Mouse (Mus musculus) limb, embryonic 10.5 days (tissue): Measurements from ENCODE around the gene Golt1b. TPM values are rescaled to one million over a fixed set of nuclear protein-coding genes. Genes with fewer than 3 reads are reported as not detected.
"Not testable (repeated sequence)": the region's sequence is repeated elsewhere in the genome, so short reads cannot be mapped to it uniquely, and the experiment has no call there.

ENCODE experiments used
- DNase-seq: peaks from one replicate; pipeline ENCODE4 v3.0.0-alpha.2; 2017; ENCODE audit warnings: low spot score
- H3K27ac ChIP-seq: fragments of 300-500 bp; sonication (generic); 2 replicates; pipeline ENCODE4 v1.5.1; 2016; ENCODE audit warnings: mild to moderate bottlenecking
- H3K27me3 ChIP-seq: fragments of 300-500 bp; sonication (generic); 2 replicates; pipeline ENCODE4 v1.6.1; 2016; ENCODE audit warnings: low read depth, mild to moderate bottlenecking; ENCODE audit not compliant: poor library complexity, severe bottlenecking
- H3K36me3 ChIP-seq: fragments of 300-500 bp; sonication (generic); 2 replicates; pipeline ENCODE4 v1.6.1; 2016; ENCODE audit warnings: mild to moderate bottlenecking, moderate library complexity
- H3K4me1 ChIP-seq: fragments of 300-500 bp; sonication (generic); 2 replicates; pipeline ENCODE4 v1.6.1; 2016
- H3K4me3 ChIP-seq: fragments of 300-500 bp; sonication (generic); 2 replicates; pipeline ENCODE4 v1.5.1; 2016; ENCODE audit warnings: mild to moderate bottlenecking, moderate library complexity
- H3K9me3 ChIP-seq: fragments of 300-500 bp; sonication (generic); replicated peaks from 2 replicates; pipeline ENCODE4 v1.6.1; 2016; ENCODE audit warnings: mild to moderate bottlenecking
- WGBS: fragments of 180-500 bp; shearing (Covaris S2); methylation state at CpG from one replicate; pipeline ENCODE4 v1.1.7; 2016; 5-methylcytosine and 5-hydroxymethylcytosine counted together
- polyA plus RNA-seq: library from polyadenylated mRNA; unstranded; fragments of >200 nt; fragmentation: Nextera tagmentation; extraction: Ambion mirVana; gene quantifications from 2 replicates; pipeline ENCODE4 v1.2.1, GENCODE M21; 2016

The Golt1b gene
- polyA plus RNA-seq: 115 and 125 TPM in 2 replicates

GRCm38 (mm10) chr6:142387011-142387754, at the start of gene Golt1b, which contains the start of gene Recql:
TSS of gene Golt1b (plus strand) at chr6:142387221.
TSS of gene Recql (minus strand) at chr6:142387087.
- under 1% methylated on average over 87 of the region's 87 CpGs for WGBS
- Histone ChIP-seq H3K9me3 (no peaks in the 10 kb centered on the region), H3K36me3 (peaks cover 12% of the 10 kb centered on the region), H3K27ac (peak within 1 kb of the TSS; percentile 92), H3K4me1 (peaks cover 29% of the 10 kb centered on the region), H3K27me3 (no peaks in the 10 kb centered on the region), H3K4me3 (peak within 1 kb of the TSS; percentile 98)
- peak; percentile 99 for DNase-seq

GRCm38 (mm10) chr6:142338961-142339360, 48.1 kb upstream of the Golt1b start:
- Histone ChIP-seq H3K4me1 (no peaks in the 10 kb centered on the region), H3K36me3 (no peaks in the 10 kb centered on the region), H3K27ac (no peak overlapping the region), H3K9me3 (no peaks in the 10 kb centered on the region), H3K4me3 (no peak overlapping the region), H3K27me3 (no peaks in the 10 kb centered on the region)
- DNase-seq: no peak
- WGBS: 81% methylated on average over 2 of the region's 2 CpGs

- H3K27ac ChIP-seq: no peak overlapping the region
- no peak overlapping the region for H3K4me3 ChIP-seq
- H3K4me1 ChIP-seq: no peaks in the 10 kb centered on the region
- H3K9me3 ChIP-seq: no peaks in the 10 kb centered on the region
- no peaks in the 10 kb centered on the region for H3K27me3 ChIP-seq
- DNase-seq: no peak
- 61% methylated on average over 2 of the region's 2 CpGs for WGBS
- H3K36me3 ChIP-seq: no peaks in the 10 kb centered on the region
Observed at GRCm38 (mm10) chr6:142339576-142339975, 47.4 kb upstream of the Golt1b start.

GRCm38 (mm10) chr6:142343561-142343960, 43.5 kb upstream of the Golt1b start:
- no peaks in the 10 kb centered on the region for H3K36me3 ChIP-seq
- H3K4me1 ChIP-seq: peaks cover 7% of the 10 kb centered on the region
- DNase-seq: peak; percentile 44
- H3K27me3 ChIP-seq: no peaks in the 10 kb centered on the region
- WGBS: 81% methylated on average over 2 of the region's 2 CpGs
- H3K27ac ChIP-seq: no peak overlapping the region
- H3K4me3 ChIP-seq: no peak overlapping the region
- H3K9me3 ChIP-seq: no peaks in the 10 kb centered on the region

- Histone ChIP-seq H3K9me3 (no peaks in the 10 kb centered on the region), H3K27me3 (no peaks in the 10 kb centered on the region), H3K27ac (peak within 1 kb of the TSS; percentile 86), H3K36me3 (peaks cover 5% of the 10 kb centered on the region; the same call in 1 of the 2 replicates), H3K4me1 (peaks cover 7% of the 10 kb centered on the region), H3K4me3 (peak within 1 kb of the TSS; percentile 69)
- peak; percentile 89 for DNase-seq
- whole genome bisulfite sequencing: 1% methylated on average over 48 of the region's 48 CpGs
Observed at GRCm38 (mm10) chr6:142345440-142346038, 41.5 kb upstream of the Golt1b start, which contains the start of gene Pyroxd1. TSS of gene Pyroxd1 (plus strand) at chr6:142345654.

- WGBS: 67% methylated on average over 12 of the region's 12 CpGs
- Histone ChIP-seq H3K27ac (peak overlapping the region; percentile 86; the same call in 1 of the 2 replicates), H3K27me3 (no peaks in the 10 kb centered on the region), H3K36me3 (peaks cover 13% of the 10 kb centered on the region), H3K9me3 (no peaks in the 10 kb centered on the region), H3K4me1 (peaks cover 7% of the 10 kb centered on the region), H3K4me3 (peak overlapping the region; percentile 69)
- no peak for DNase-seq
Observed at GRCm38 (mm10) chr6:142346181-142347110, 40.6 kb upstream of the Golt1b start.

GRCm38 (mm10) chr6:142347431-142348385, 39.3 kb upstream of the Golt1b start:
- Histone ChIP-seq H3K27me3 (no peaks in the 10 kb centered on the region), H3K4me1 (peaks cover 7% of the 10 kb centered on the region), H3K36me3 (peaks cover 24% of the 10 kb centered on the region), H3K4me3 (no peak overlapping the region), H3K9me3 (no peaks in the 10 kb centered on the region), H3K27ac (no peak overlapping the region)
- DNase-seq: no peak
- WGBS: 89% methylated on average over 11 of the region's 11 CpGs

- H3K27ac ChIP-seq, H3K4me1 ChIP-seq, DNase-seq, H3K4me3 ChIP-seq, H3K27me3 ChIP-seq, H3K9me3 ChIP-seq: not testable (repeated sequence)
- H3K36me3 ChIP-seq: peaks cover 47% of the 10 kb centered on the region
- 89% methylated on average over 3 of the region's 3 CpGs for WGBS
Observed at GRCm38 (mm10) chr6:142352099-142352498, 34.9 kb upstream of the Golt1b start.

GRCm38 (mm10) chr6:142357106-142357505, 29.9 kb upstream of the Golt1b start:
- Histone ChIP-seq H3K36me3 (peaks cover 71% of the 10 kb centered on the region), H3K27ac (no peak overlapping the region), H3K4me3 (no peak overlapping the region), H3K4me1 (no peaks in the 10 kb centered on the region), H3K27me3 (no peaks in the 10 kb centered on the region), H3K9me3 (no peaks in the 10 kb centered on the region)
- WGBS: 75% methylated on average over 7 of the region's 7 CpGs
- no peak for DNase-seq

GRCm38 (mm10) chr6:142362036-142362435, 25.0 kb upstream of the Golt1b start:
- Histone ChIP-seq H3K27ac (no peak overlapping the region), H3K4me1 (no peaks in the 10 kb centered on the region), H3K36me3 (peaks cover 83% of the 10 kb centered on the region), H3K27me3 (no peaks in the 10 kb centered on the region), H3K9me3 (no peaks in the 10 kb centered on the region), H3K4me3 (no peak overlapping the region)
- no peak for DNase-seq
- 96% methylated on average over 6 of the region's 6 CpGs for WGBS

GRCm38 (mm10) chr6:142363019-142363576, 23.9 kb upstream of the Golt1b start:
- WGBS: 83% methylated on average over 9 of the region's 9 CpGs

More at GRCm38 (mm10) chr6:142363019-142363576, 23.9 kb upstream of the Golt1b start:
- no peaks in the 10 kb centered on the region for H3K9me3 ChIP-seq
- no peaks in the 10 kb centered on the region for H3K4me1 ChIP-seq
- no peak overlapping the region for H3K4me3 ChIP-seq
- peaks cover 86% of the 10 kb centered on the region for H3K36me3 ChIP-seq
- no peak for DNase-seq
- no peaks in the 10 kb centered on the region for H3K27me3 ChIP-seq
- no peak overlapping the region for H3K27ac ChIP-seq
